Mouse (Mus musculus): Measurements from ENCODE around the gene St6galnac3. TPM values are rescaled to one million over a fixed set of nuclear protein-coding genes. Genes with fewer than 3 reads are reported as not detected.

The St6galnac3 gene
- polyA plus RNA-seq, 1 experiment from 2014 or later = 10.5 TPM

GRCm38 (mm10) chr3:153383656-153384055, 341.3 kb downstream of the St6galnac3 start:
- Histone ChIP-seq H3K27me3 (ENCODE audit: control insufficient read depth, insufficient read depth, low read depth, low read length) (no peaks in the 10 kb centered on the region), H3K4me2 (ENCODE audit: low read depth, low read length) (no peak overlapping the region), H3K4me1 (ENCODE audit: control insufficient read depth, low read depth, low read length) (no peaks in the 10 kb centered on the region), H3K4me3 (ENCODE audit: low read depth, low read length) (no peak overlapping the region), H3K9ac (ENCODE audit: low read depth, low read length) (no peak overlapping the region), H3K27ac (ENCODE audit: low read length) (no peak overlapping the region), H3K36me3 (ENCODE audit: control insufficient read depth, insufficient read depth) (no peaks in the 10 kb centered on the region), H3K9me3 (replicated peaks; ENCODE audit: control insufficient read depth, low read length) (no peaks in the 10 kb centered on the region)
- WGBS (ENCODE audit: insufficient replicate concordance) = 89% methylated on average over 2 of the region's 2 CpGs
- ATAC-seq (ENCODE audit: low read depth) = no peak

GRCm38 (mm10) chr3:153365057-153365755, 359.8 kb downstream of the St6galnac3 start:
- ATAC-seq (ENCODE audit: low read depth) = no peak
- Histone ChIP-seq H3K9me3 (replicated peaks; ENCODE audit: control insufficient read depth, low read length) (no peaks in the 10 kb centered on the region), H3K4me3 (ENCODE audit: low read depth, low read length) (no peak overlapping the region), H3K36me3 (ENCODE audit: control insufficient read depth, insufficient read depth) (no peaks in the 10 kb centered on the region), H3K4me1 (ENCODE audit: control insufficient read depth, low read depth, low read length) (no peaks in the 10 kb centered on the region), H3K9ac (ENCODE audit: low read depth, low read length) (no peak overlapping the region), H3K27me3 (ENCODE audit: control insufficient read depth, insufficient read depth, low read depth, low read length) (no peaks in the 10 kb centered on the region), H3K27ac (ENCODE audit: low read length) (no peak overlapping the region), H3K4me2 (ENCODE audit: low read depth, low read length) (no peak overlapping the region)
- WGBS (ENCODE audit: insufficient replicate concordance) = 76% methylated on average over 10 of the region's 10 CpGs

- Histone ChIP-seq H3K27me3 (ENCODE audit: control insufficient read depth, insufficient read depth, low read depth, low read length) (no peaks in the 10 kb centered on the region), H3K9ac (ENCODE audit: low read depth, low read length) (no peak overlapping the region), H3K4me2 (ENCODE audit: low read depth, low read length) (no peak overlapping the region), H3K4me1 (ENCODE audit: control insufficient read depth, low read depth, low read length) (no peaks in the 10 kb centered on the region), H3K27ac (ENCODE audit: low read length) (no peak overlapping the region), H3K36me3 (ENCODE audit: control insufficient read depth, insufficient read depth) (no peaks in the 10 kb centered on the region), H3K9me3 (replicated peaks; ENCODE audit: control insufficient read depth, low read length) (no peaks in the 10 kb centered on the region), H3K4me3 (ENCODE audit: low read depth, low read length) (no peak overlapping the region)
- ATAC-seq (ENCODE audit: low read depth) = no peak
- 83% methylated on average over 3 of the region's 3 CpGs for WGBS (ENCODE audit: insufficient replicate concordance)
Measured at GRCm38 (mm10) chr3:153364366-153364765, 360.6 kb downstream of the St6galnac3 start.

GRCm38 (mm10) chr3:153359966-153360365, 365.0 kb downstream of the St6galnac3 start:
- Histone ChIP-seq H3K36me3 (ENCODE audit: control insufficient read depth, insufficient read depth) (no peaks in the 10 kb centered on the region), H3K4me3 (ENCODE audit: low read depth, low read length) (no peak overlapping the region), H3K27ac (ENCODE audit: low read length) (no peak overlapping the region), H3K4me1 (ENCODE audit: control insufficient read depth, low read depth, low read length) (no peaks in the 10 kb centered on the region), H3K27me3 (ENCODE audit: control insufficient read depth, insufficient read depth, low read depth, low read length) (no peaks in the 10 kb centered on the region), H3K9ac (ENCODE audit: low read depth, low read length) (no peak overlapping the region), H3K9me3 (replicated peaks; ENCODE audit: control insufficient read depth, low read length) (no peaks in the 10 kb centered on the region), H3K4me2 (ENCODE audit: low read depth, low read length) (no peak overlapping the region)
- WGBS (ENCODE audit: insufficient replicate concordance) = 81% methylated on average over 3 of the region's 3 CpGs
- ATAC-seq (ENCODE audit: low read depth) = no peak

GRCm38 (mm10) chr3:153356071-153356470, 368.9 kb downstream of the St6galnac3 start:
- Histone ChIP-seq H3K9ac (ENCODE audit: low read depth, low read length) (no peak overlapping the region), H3K27ac (ENCODE audit: low read length) (no peak overlapping the region), H3K36me3 (ENCODE audit: control insufficient read depth, insufficient read depth) (no peaks in the 10 kb centered on the region), H3K4me3 (ENCODE audit: low read depth, low read length) (no peak overlapping the region), H3K4me1 (ENCODE audit: control insufficient read depth, low read depth, low read length) (no peaks in the 10 kb centered on the region), H3K9me3 (replicated peaks; ENCODE audit: control insufficient read depth, low read length) (no peaks in the 10 kb centered on the region), H3K27me3 (ENCODE audit: control insufficient read depth, insufficient read depth, low read depth, low read length) (no peaks in the 10 kb centered on the region), H3K4me2 (ENCODE audit: low read depth, low read length) (no peak overlapping the region)
- no peak for ATAC-seq (ENCODE audit: low read depth)
- WGBS (ENCODE audit: insufficient replicate concordance) = 63% methylated on average over 1 of the region's 1 CpGs

- Histone ChIP-seq H3K4me3 (ENCODE audit: low read depth, low read length) (no peak overlapping the region), H3K9ac (ENCODE audit: low read depth, low read length) (no peak overlapping the region), H3K9me3 (replicated peaks; ENCODE audit: control insufficient read depth, low read length) (no peaks in the 10 kb centered on the region), H3K27me3 (ENCODE audit: control insufficient read depth, insufficient read depth, low read depth, low read length) (no peaks in the 10 kb centered on the region), H3K36me3 (ENCODE audit: control insufficient read depth, insufficient read depth) (no peaks in the 10 kb centered on the region), H3K4me2 (ENCODE audit: low read depth, low read length) (no peak overlapping the region), H3K27ac (ENCODE audit: low read length) (no peak overlapping the region), H3K4me1 (ENCODE audit: control insufficient read depth, low read depth, low read length) (no peaks in the 10 kb centered on the region)
- WGBS (ENCODE audit: insufficient replicate concordance) = 79% methylated on average over 3 of the region's 3 CpGs
- ATAC-seq (ENCODE audit: low read depth) = no peak
Measured at GRCm38 (mm10) chr3:153354988-153355297, 370.0 kb downstream of the St6galnac3 start.

GRCm38 (mm10) chr3:153354186-153354987, 370.6 kb downstream of the St6galnac3 start:
- no peak overlapping the region for H3K4me3 ChIP-seq (ENCODE audit: low read depth, low read length)
- H3K9ac ChIP-seq (ENCODE audit: low read depth, low read length) = no peak overlapping the region
- H3K9me3 ChIP-seq (replicated peaks; ENCODE audit: control insufficient read depth, low read length) = no peaks in the 10 kb centered on the region
- no peak overlapping the region for H3K27ac ChIP-seq (ENCODE audit: low read length)
- H3K27me3 ChIP-seq (ENCODE audit: control insufficient read depth, insufficient read depth, low read depth, low read length) = no peaks in the 10 kb centered on the region
- no peak for ATAC-seq (ENCODE audit: low read depth)
- WGBS (ENCODE audit: insufficient replicate concordance) = 59% methylated on average over 6 of the region's 6 CpGs
- H3K36me3 ChIP-seq (ENCODE audit: control insufficient read depth, insufficient read depth) = no peaks in the 10 kb centered on the region
- no peak overlapping the region for H3K4me2 ChIP-seq (ENCODE audit: low read depth, low read length)
- H3K4me1 ChIP-seq (ENCODE audit: control insufficient read depth, low read depth, low read length) = no peaks in the 10 kb centered on the region

- no peaks in the 10 kb centered on the region for H3K4me1 ChIP-seq (ENCODE audit: control insufficient read depth, low read depth, low read length)
- no peak overlapping the region for H3K4me3 ChIP-seq (ENCODE audit: low read depth, low read length)
- H3K36me3 ChIP-seq (ENCODE audit: control insufficient read depth, insufficient read depth) = no peaks in the 10 kb centered on the region
- no peak overlapping the region for H3K4me2 ChIP-seq (ENCODE audit: low read depth, low read length)
- no peak for ATAC-seq (ENCODE audit: low read depth)
- H3K9ac ChIP-seq (ENCODE audit: low read depth, low read length) = no peak overlapping the region
- WGBS (ENCODE audit: insufficient replicate concordance) = 78% methylated on average over 16 of the region's 16 CpGs
- no peaks in the 10 kb centered on the region for H3K9me3 ChIP-seq (replicated peaks; ENCODE audit: control insufficient read depth, low read length)
- H3K27me3 ChIP-seq (ENCODE audit: control insufficient read depth, insufficient read depth, low read depth, low read length) = no peaks in the 10 kb centered on the region
- no peak overlapping the region for H3K27ac ChIP-seq (ENCODE audit: low read length)
Measured at GRCm38 (mm10) chr3:153353313-153354103, 371.5 kb downstream of the St6galnac3 start.

DNA sequence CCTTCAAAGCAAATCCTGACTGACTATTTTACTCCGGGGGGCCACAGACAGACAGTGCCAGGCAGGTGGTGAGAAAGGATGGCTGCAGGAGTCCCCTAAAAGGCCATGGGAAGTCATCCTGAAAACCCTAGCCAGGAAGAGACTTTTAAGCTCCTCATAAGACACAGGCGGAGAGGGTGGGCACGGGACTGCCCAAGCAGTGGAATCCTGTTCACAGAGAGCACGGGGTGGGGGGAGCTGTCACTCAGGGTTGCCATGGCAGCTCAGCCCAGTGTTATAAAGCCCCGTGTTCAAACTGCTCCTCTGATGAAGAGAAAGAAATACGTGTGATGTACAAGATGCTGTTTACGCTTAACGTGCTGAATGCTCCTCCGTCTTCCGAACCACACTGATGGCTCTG, 375.0 kb downstream of the St6galnac3 start:
- no peaks in the 10 kb centered on the region for H3K27me3 ChIP-seq (ENCODE audit: control insufficient read depth, insufficient read depth, low read depth, low read length)
- H3K4me1 ChIP-seq (ENCODE audit: control insufficient read depth, low read depth, low read length) = no peaks in the 10 kb centered on the region
- H3K36me3 ChIP-seq (ENCODE audit: control insufficient read depth, insufficient read depth) = no peaks in the 10 kb centered on the region
- no peak overlapping the region for H3K4me2 ChIP-seq (ENCODE audit: low read depth, low read length)
- no peak overlapping the region for H3K4me3 ChIP-seq (ENCODE audit: low read depth, low read length)
- 84% methylated on average over 10 of the region's 10 CpGs for WGBS (ENCODE audit: insufficient replicate concordance)
- no peak overlapping the region for H3K27ac ChIP-seq (ENCODE audit: low read length)
- no peak overlapping the region for H3K9ac ChIP-seq (ENCODE audit: low read depth, low read length)
- no peaks in the 10 kb centered on the region for H3K9me3 ChIP-seq (replicated peaks; ENCODE audit: control insufficient read depth, low read length)
- no peak for ATAC-seq (ENCODE audit: low read depth)
